Mouse (Mus musculus): ENCODE data around the gene Eral1.

Gene Eral1

GRCm38 (mm10) chr11:78037831-78038752 lies 42.1 kb downstream of the Eral1 start, which contains the start of gene Flot2:
Flot2 (plus strand) TSS chr11:78037931.
- DNase-seq (ENCODE audit: low spot score in 2 of 2): peak in 1 of 2 experiments; percentile 39

DNA sequence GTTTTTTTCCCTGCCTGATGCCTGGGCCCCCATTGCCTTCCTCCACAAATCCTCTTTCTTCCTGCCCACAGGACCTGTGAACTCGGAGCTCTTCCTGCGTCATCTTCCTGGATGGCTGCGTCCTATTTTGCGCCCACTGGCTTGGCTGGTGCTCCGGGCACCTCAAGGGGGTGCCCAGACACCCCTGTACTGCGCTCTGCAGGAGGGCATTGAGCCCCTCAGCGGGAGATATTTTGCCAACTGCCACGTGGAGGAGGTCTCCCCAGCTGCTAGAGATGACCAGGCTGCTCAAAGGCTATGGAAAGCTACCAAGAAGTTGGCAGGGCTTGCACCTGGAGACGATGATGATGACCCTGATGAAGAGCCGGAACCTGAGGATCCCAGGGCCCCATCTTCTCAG lies 43.4 kb downstream of the Eral1 start:
- DNase-seq (ENCODE audit: low spot score in 2 of 2): no peak

- no peak for DNase-seq (ENCODE audit: low spot score in 2 of 2)
These were observed 46.1 kb downstream of the Eral1 start for GRCm38 (mm10) chr11:78033931-78034617.

GRCm38 (mm10) chr11:78032809-78033195 lies 47.4 kb downstream of the Eral1 start:
- DNase-seq (ENCODE audit: low spot score in 2 of 2): no peak

DNA sequence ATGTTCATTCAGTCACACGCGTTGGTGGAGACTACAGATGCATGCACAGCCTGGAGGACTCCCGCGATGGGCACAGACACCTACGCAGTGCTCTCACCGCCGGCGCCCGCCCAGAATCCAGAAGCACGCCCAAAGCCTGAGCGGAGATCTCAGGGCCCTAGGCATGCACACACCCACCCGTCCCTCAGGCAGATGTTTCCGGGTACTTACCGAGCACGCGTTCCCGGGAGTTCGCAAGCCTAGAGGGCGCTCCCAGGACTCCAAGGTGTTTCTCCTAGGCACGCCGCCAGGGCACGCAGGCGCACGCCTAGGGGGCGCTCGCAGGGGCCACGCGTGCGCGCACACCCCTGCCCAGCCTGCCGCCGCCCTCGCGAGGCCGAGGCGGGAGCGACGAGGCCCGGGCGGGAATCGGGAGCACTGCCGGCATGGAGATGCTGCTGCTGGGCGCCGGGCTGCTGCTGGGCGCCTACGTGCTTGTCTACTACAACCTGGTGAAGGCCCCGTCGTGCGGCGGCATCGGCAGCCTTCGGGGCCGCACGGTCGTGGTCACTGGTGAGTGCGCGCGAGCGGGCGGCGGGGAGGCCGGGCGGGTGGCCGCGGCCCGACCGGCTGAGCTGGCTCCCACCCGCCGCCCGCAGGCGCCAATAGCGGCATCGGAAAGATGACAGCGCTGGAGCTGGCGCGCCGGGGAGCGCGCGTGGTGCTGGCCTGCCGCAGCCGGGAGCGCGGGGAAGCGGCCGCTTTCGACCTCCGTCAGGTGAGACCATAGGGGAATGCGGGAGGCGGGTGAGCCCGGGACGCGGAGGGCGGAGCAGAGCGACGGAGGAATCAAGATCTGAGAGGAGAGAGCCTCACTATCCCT lies 48.0 kb downstream of the Eral1 start, which contains the start of gene Dhrs13:
TSS of gene Dhrs13 (plus strand) at position 334 of the 862 bp plus-strand sequence.
- DNase-seq (ENCODE audit: low spot score in 2 of 2): peak; percentile 85 to 87

- DNase-seq (ENCODE audit: low spot score in 2 of 2): no peak
These were observed 48.8 kb downstream of the Eral1 start for GRCm38 (mm10) chr11:78031389-78031788.

DNA sequence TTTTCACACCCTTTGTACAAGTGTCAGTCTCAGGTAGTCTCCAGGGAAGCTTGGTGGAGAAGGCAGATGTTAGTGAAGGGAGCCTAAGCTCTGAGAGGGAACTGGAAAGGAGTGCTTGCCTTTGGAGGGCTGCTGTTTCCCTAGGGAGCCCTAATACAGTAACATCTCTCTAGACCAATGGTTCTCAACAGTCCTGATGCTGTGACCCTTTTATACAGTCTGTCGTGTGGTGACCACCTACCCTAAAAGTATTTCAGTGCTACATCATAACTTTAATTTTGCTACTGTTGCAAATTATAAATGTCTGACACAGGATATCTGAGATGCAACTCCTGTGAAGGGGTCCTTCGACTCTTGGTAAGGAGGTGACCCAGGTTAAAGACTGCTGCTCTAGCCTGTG lies 49.6 kb downstream of the Eral1 start:
- DNase-seq (ENCODE audit: low spot score in 2 of 2): no peak

DNA sequence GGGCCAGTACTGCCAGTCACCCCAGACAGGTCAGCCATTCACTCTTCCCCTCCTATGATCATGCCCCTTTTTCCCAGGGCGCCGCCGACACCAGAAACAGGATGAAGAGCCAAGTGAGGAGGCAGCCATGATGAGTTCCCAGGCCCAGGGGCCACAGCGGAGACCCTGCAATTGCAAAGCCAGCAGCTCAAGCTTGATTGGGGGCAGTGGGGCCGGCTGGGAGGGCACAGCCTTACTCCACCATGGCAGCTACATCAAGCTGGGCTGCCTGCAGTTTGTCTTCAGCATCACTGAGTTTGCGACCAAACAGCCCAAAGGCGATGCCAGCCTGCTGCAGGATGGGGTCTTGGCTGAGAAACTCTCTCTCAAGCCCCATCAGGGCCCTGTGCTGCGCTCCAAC lies 50.9 kb downstream of the Eral1 start:
- no peak for DNase-seq (ENCODE audit: low spot score in 2 of 2)

- DNase-seq (ENCODE audit: low spot score in 2 of 2): peak in 1 of 2 experiments; percentile 28
These were observed 56.6 kb downstream of the Eral1 start for GRCm38 (mm10) chr11:78023607-78024006.
